7 mouse cellular contexts compared by ENCODE assay signal in genomic region chr11:24076127-24076650, GRCm38 (mm10). TPM values are rescaled to one million over a fixed set of nuclear protein-coding genes. Genes with fewer than 3 reads are reported as not detected.
DNase-seq lines count a peak whose midpoint lies in the region; ATAC-seq lines count a peak whose summit lies in the region.

No protein-coding gene starts in this region.

- under 1% methylated on average over 32 of the region's 32 CpGs for WGBS in limb, embryonic 10.5 days
- 0% methylated on average over 32 of the region's 32 CpGs for WGBS in midbrain, embryonic 11.5 days

- DNase-seq in Muller cell, postnatal 12 days (ENCODE audit: inconsistent ontology term) = peak; percentile 65
- peak; percentile 78 to 80 for DNase-seq in frontal cortex, postnatal 14 days (ENCODE audit: low spot score in 2 of 2)
- DNase-seq in limb, embryonic 10.5 days (ENCODE audit: low spot score) = peak; percentile 85
- peak; percentile 98 for DNase-seq in midbrain, embryonic 11.5 days (ENCODE audit: low spot score, missing footprints)
- DNase-seq in right cerebral cortex, postnatal 4 days = peak; percentile 82

- peaks cover 9% of the 10 kb centered on the region for H3K4me1 ChIP-seq in brown adipose tissue, adult 24 weeks (ENCODE audit: control insufficient read depth, insufficient read depth, insufficient read length, low read length)
- H3K4me1 ChIP-seq in limb, embryonic 10.5 days = peaks cover 60% of the 10 kb centered on the region
- peaks cover 10% of the 10 kb centered on the region for H3K4me1 ChIP-seq in midbrain, embryonic 11.5 days (ENCODE audit: control insufficient read depth, insufficient read depth, low read length)

- H3K9ac ChIP-seq in midbrain, embryonic 11.5 days (ENCODE audit: low read length) = peak overlapping the region; percentile 93

- peak overlapping the region; percentile 63 for H3K4me3 ChIP-seq in brown adipose tissue, adult 24 weeks (ENCODE audit: insufficient read depth, low read depth, low read length)
- peak overlapping the region; percentile 96 for H3K4me3 ChIP-seq in limb, embryonic 10.5 days
- peak overlapping the region; percentile 77 for H3K4me3 ChIP-seq in midbrain, embryonic 11.5 days (ENCODE audit: low read depth, low read length)

- H3K27me3 ChIP-seq in limb, embryonic 10.5 days (ENCODE audit: low read depth, poor library complexity, severe bottlenecking) = peaks cover 7% of the 10 kb centered on the region; the same call in 1 of the 2 replicates
- H3K27me3 ChIP-seq in midbrain, embryonic 11.5 days (ENCODE audit: control insufficient read depth, insufficient read depth, low read length) = peaks cover 4% of the 10 kb centered on the region

- peak overlapping the region; percentile 100 for H3K4me2 ChIP-seq in midbrain, embryonic 11.5 days

- no peaks in the 10 kb centered on the region for H3K9me3 ChIP-seq in limb, embryonic 10.5 days (replicated peaks)
- H3K9me3 ChIP-seq in midbrain, embryonic 11.5 days (ENCODE audit: control insufficient read depth, low read length) = no peaks in the 10 kb centered on the region

- no peak overlapping the region for H3K27ac ChIP-seq in brown adipose tissue, adult 24 weeks (replicated peaks; ENCODE audit: low read depth, low read length)
- peak overlapping the region; percentile 98 for H3K27ac ChIP-seq in limb, embryonic 10.5 days
- peak overlapping the region; percentile 1; the same call in 1 of the 2 replicates for H3K27ac ChIP-seq in midbrain, embryonic 11.5 days (ENCODE audit: low read depth, low read length)

- peak; percentile 61 for ATAC-seq in inflammation-experienced regulatory T-cells, adult 6 months
- peak; percentile 17 for ATAC-seq in midbrain, embryonic 11.5 days (ENCODE audit: low FRiP score)

- no peaks in the 10 kb centered on the region for H3K36me3 ChIP-seq in limb, embryonic 10.5 days
- H3K36me3 ChIP-seq in midbrain, embryonic 11.5 days (ENCODE audit: control insufficient read depth, insufficient read depth, low read length) = no peaks in the 10 kb centered on the region

RNA-seq across cellular contexts. Expression of gene A830031A19Rik, which starts 1.3 kb away (rescaled TPM):
- polyA plus RNA-seq in brown adipose tissue, adult 24 weeks (2012; ENCODE audit: insufficient read depth, insufficient read length, missing spikeins) = not detected in 2 replicates
- not detected for polyA plus RNA-seq in inflammation-experienced regulatory T-cells, adult 6 months (2017; shearing (Covaris generic))
- polyA plus RNA-seq in limb, embryonic 10.5 days (2016; fragmentation: Nextera tagmentation; extraction: Ambion mirVana) = not detected in 2 replicates
- not detected in 2 replicates for polyA plus RNA-seq in midbrain, embryonic 11.5 days (2014; fragmentation: Nextera tagmentation; extraction: Ambion mirVana)

RNA-seq across cellular contexts. Expression of gene Bcl11a, which starts 1.7 kb away (rescaled TPM):
- not detected in 2 replicates for polyA plus RNA-seq in brown adipose tissue, adult 24 weeks (2012; ENCODE audit: insufficient read depth, insufficient read length, missing spikeins)
- polyA plus RNA-seq in inflammation-experienced regulatory T-cells, adult 6 months (2017; shearing (Covaris generic)) = under 1 TPM; 0.35 to 0.51 (median 0.44) TPM
- polyA plus RNA-seq in limb, embryonic 10.5 days (2016; fragmentation: Nextera tagmentation; extraction: Ambion mirVana) = 41.4 and 75.0 TPM in 2 replicates
- 42.5 and 44.1 TPM in 2 replicates for polyA plus RNA-seq in midbrain, embryonic 11.5 days (2014; fragmentation: Nextera tagmentation; extraction: Ambion mirVana)

Comparison
In these comparisons a context has a peak if more than half of its experiments do, and no peak if none do; other contexts are left out.
1. RNA of gene Bcl11a, which starts 1.7 kb away (polyA plus RNA-seq): 41.4 to 75.0 TPM in limb, embryonic 10.5 days and 42.5 to 44.1 TPM in midbrain, embryonic 11.5 days; 0.35 to 0.51 TPM in inflammation-experienced regulatory T-cells, adult 6 months and not detected in brown adipose tissue, adult 24 weeks; every median in the first group is over 10 times any median in the second.
2. Peak in every context shown above with its lines, with median percentiles within 50 percentile points of each other: DNase-seq and H3K4me3 ChIP-seq.